Mouse (Mus musculus) bone marrow macrophage, adult 2 months (primary cell): ENCODE results near the gene Slain1.

Experiments used
- CTCF ChIP-seq: IDR thresholded peaks from 2 replicates; pipeline ENCODE4 v1.5.1; 2012; ENCODE audit warnings: low read depth, mild to moderate bottlenecking, low read length, moderate library complexity
- POLR2A ChIP-seq: IDR thresholded peaks from 2 replicates; pipeline ENCODE4 v1.6.1; 2012; ENCODE audit warnings: mild to moderate bottlenecking, low read depth, low read length, borderline replicate concordance

DNA sequence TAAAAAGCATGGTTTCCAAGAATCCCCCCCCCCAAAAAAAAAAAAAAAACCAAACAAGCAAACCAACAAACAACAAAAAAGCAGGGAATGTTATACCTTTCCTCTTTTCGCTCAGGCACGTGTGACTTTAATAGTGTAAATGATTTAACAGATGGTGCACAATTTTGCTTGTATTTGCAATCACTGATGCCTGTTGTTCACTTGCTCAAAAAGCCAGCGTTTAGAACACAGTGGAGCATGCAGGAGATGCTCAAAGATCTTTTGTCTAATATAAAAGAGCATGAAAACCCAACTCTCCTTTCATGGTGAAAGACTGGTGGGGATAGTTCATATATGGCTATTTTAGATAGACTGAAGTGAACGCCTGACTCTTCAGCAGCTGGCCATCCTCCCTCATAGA lies 726 bp upstream of the Slain1 start:
- no peak for TF ChIP-seq CTCF
- no peak for TF ChIP-seq POLR2A
